Comparison of ENCODE assay signal across 11 mouse cellular contexts in genomic region chr7:70353151-70353550, GRCm38 (mm10). TPM values are rescaled to one million over a fixed set of nuclear protein-coding genes. Genes with fewer than 3 reads are reported as not detected.
DNase-seq lines count a peak whose midpoint lies in the region; ATAC-seq lines count a peak whose summit lies in the region.
"Had no signal": no experiment of that assay in that cellular context is flagged by ENCODE, and none has a peak within 500 bp of the region (broad histone marks: within the 10 kb centered on the region; RNA-seq: fewer than 3 reads in every experiment).

No protein-coding gene starts in this region.

- no peaks in the 10 kb centered on the region for H3K9me3 ChIP-seq in embryonic facial prominence, embryonic 11.5 days (replicated peaks; ENCODE audit: control insufficient read depth, low read length)
- no peaks in the 10 kb centered on the region for H3K9me3 ChIP-seq in intestine, embryonic 14.5 days (ENCODE audit: control insufficient read depth, low read length)
- no peaks in the 10 kb centered on the region for H3K9me3 ChIP-seq in midbrain, embryonic 11.5 days (ENCODE audit: control insufficient read depth, low read length)

- no peaks in the 10 kb centered on the region for H3K27me3 ChIP-seq in embryonic facial prominence, embryonic 11.5 days (ENCODE audit: control insufficient read depth, insufficient read depth, low read length)
- H3K27me3 ChIP-seq in intestine, embryonic 14.5 days (replicated peaks; ENCODE audit: control insufficient read depth, insufficient read depth, low read length): no peaks in the 10 kb centered on the region
- H3K27me3 ChIP-seq in midbrain, embryonic 11.5 days (ENCODE audit: control insufficient read depth, insufficient read depth, low read length): peaks cover 46% of the 10 kb centered on the region

- peak overlapping the region; percentile 26 for H3K4me3 ChIP-seq in embryonic facial prominence, embryonic 11.5 days (ENCODE audit: low read depth, low read length)
- H3K4me3 ChIP-seq in intestine, embryonic 14.5 days (ENCODE audit: low read depth, low read length): peak overlapping the region; percentile 56
- peak overlapping the region; percentile 64 for H3K4me3 ChIP-seq in midbrain, embryonic 11.5 days (ENCODE audit: low read depth, low read length)
- H3K4me3 ChIP-seq: myocyte had no signal

- H3K4me2 ChIP-seq in embryonic facial prominence, embryonic 11.5 days (ENCODE audit: low read depth, low read length): peak overlapping the region; percentile 37
- H3K4me2 ChIP-seq in intestine, embryonic 14.5 days (ENCODE audit: low read length): peak overlapping the region; percentile 49
- peak overlapping the region; percentile 77 for H3K4me2 ChIP-seq in midbrain, embryonic 11.5 days

- peaks cover 12% of the 10 kb centered on the region; the same call in 1 of the 2 replicates for H3K4me1 ChIP-seq in embryonic facial prominence, embryonic 11.5 days (ENCODE audit: control insufficient read depth, insufficient read depth, low read length)
- H3K4me1 ChIP-seq in intestine, embryonic 14.5 days (replicated peaks; ENCODE audit: control insufficient read depth, insufficient read depth, low read length): peaks cover 51% of the 10 kb centered on the region
- H3K4me1 ChIP-seq in midbrain, embryonic 11.5 days (ENCODE audit: control insufficient read depth, insufficient read depth, low read length): peaks cover 16% of the 10 kb centered on the region

- peak; percentile 65 for DNase-seq in heart, adult 11 months
- DNase-seq in heart, adult 18-20 months: no peak
- peak; percentile 7 for DNase-seq in embryonic facial prominence, embryonic 11.5 days (ENCODE audit: low spot score)
- DNase-seq in intestine, embryonic 14.5 days (ENCODE audit: low spot score): peak; percentile 53
- DNase-seq in midbrain, embryonic 11.5 days (ENCODE audit: low spot score, missing footprints): no peak
- no peak for DNase-seq in layer of hippocampus, postnatal 36 days
- no peak for DNase-seq in ovary, postnatal 14 days (ENCODE audit: low spot score)
- no peak for DNase-seq in left cerebral cortex, adult 18-20 months (ENCODE audit: low spot score in 2 of 2)
- DNase-seq: adrenal gland, adult 8-10 months had no signal

- ATAC-seq in embryonic facial prominence, embryonic 11.5 days (replicated peaks; ENCODE audit: insufficient number of reproducible peaks, low FRiP score, low TSS enrichment, low read depth): no peak
- ATAC-seq in intestine, embryonic 14.5 days (replicated peaks; ENCODE audit: low FRiP score, low TSS enrichment, low read depth): no peak
- no peak for ATAC-seq in midbrain, embryonic 11.5 days (ENCODE audit: low FRiP score)

- no peaks in the 10 kb centered on the region; the same call in none of the 2 replicates for H3K36me3 ChIP-seq in embryonic facial prominence, embryonic 11.5 days (replicated peaks; ENCODE audit: control insufficient read depth, insufficient read depth, low read depth, low read length)
- H3K36me3 ChIP-seq in intestine, embryonic 14.5 days (ENCODE audit: control insufficient read depth, insufficient read depth, low read length): peaks cover 35% of the 10 kb centered on the region
- H3K36me3 ChIP-seq in midbrain, embryonic 11.5 days (ENCODE audit: control insufficient read depth, insufficient read depth, low read length): no peaks in the 10 kb centered on the region; the same call in 1 of the 2 replicates

- 0 out of 2 replicates have a peak overlapping the region, but pooled peaks have one; percentile 32 for H3K27ac ChIP-seq in embryonic facial prominence, embryonic 11.5 days (replicated peaks; ENCODE audit: low read depth, low read length)
- H3K27ac ChIP-seq in intestine, embryonic 14.5 days (ENCODE audit: low read depth): peak overlapping the region; percentile 97; the same call in 1 of the 2 replicates
- H3K27ac ChIP-seq in midbrain, embryonic 11.5 days (ENCODE audit: low read depth, low read length): peak overlapping the region; percentile 61

- peak overlapping the region; percentile 50 for H3K9ac ChIP-seq in embryonic facial prominence, embryonic 11.5 days (replicated peaks; ENCODE audit: low read length)
- peak overlapping the region; percentile 85 for H3K9ac ChIP-seq in intestine, embryonic 14.5 days (ENCODE audit: low read length)
- peak overlapping the region; percentile 71 for H3K9ac ChIP-seq in midbrain, embryonic 11.5 days (ENCODE audit: low read length)

- 8% methylated on average over 4 of the region's 4 CpGs for WGBS in embryonic facial prominence, embryonic 11.5 days
- WGBS in intestine, embryonic 14.5 days: 11% methylated on average over 4 of the region's 4 CpGs
- WGBS in midbrain, embryonic 11.5 days: 4% methylated on average over 4 of the region's 4 CpGs

RNA-seq across cellular contexts. Expression of gene Nr2f2, which starts 13.4 kb away (rescaled TPM):
- total RNA-seq in heart, adult 18-20 months (2021): 10 to 100 TPM; 13.6 to 14.8 TPM
- polyA plus RNA-seq in embryonic facial prominence, embryonic 11.5 days (2014; fragmentation: Nextera tagmentation; extraction: Ambion mirVana): 106 and 114 TPM in 2 replicates
- polyA plus RNA-seq in intestine, embryonic 14.5 days (2014; fragmentation: Nextera tagmentation; extraction: Ambion mirVana): 53.7 and 56.9 TPM in 2 replicates
- 114 and 122 TPM in 2 replicates for polyA plus RNA-seq in midbrain, embryonic 11.5 days (2014; fragmentation: Nextera tagmentation; extraction: Ambion mirVana)
- total RNA-seq in layer of hippocampus, postnatal 36 days (2021): 10 to 100 TPM; 41.7 to 50.4 TPM
- 10 to 100 TPM; 35.3 to 42.7 TPM for total RNA-seq in left cerebral cortex, adult 18-20 months (2021)
- total RNA-seq: hematopoietic stem cell, adult 5-6 weeks had no signal

Comparison
In these comparisons a context has a peak if more than half of its experiments do, and no peak if none do; other contexts are left out.
1. DNase-seq: peak in heart, adult 11 months (single experiment), embryonic facial prominence, embryonic 11.5 days (single experiment) and intestine, embryonic 14.5 days (single experiment); none in heart, adult 18-20 months (0 of 2), midbrain, embryonic 11.5 days (single experiment), layer of hippocampus, postnatal 36 days (0 of 2), ovary, postnatal 14 days (single experiment) and left cerebral cortex, adult 18-20 months (0 of 2).
2. H3K27ac ChIP-seq: peak in every context shown above with its lines; median percentile 97 in intestine, embryonic 14.5 days; 61 in midbrain, embryonic 11.5 days; 32 in embryonic facial prominence, embryonic 11.5 days.
3. Peak in every context shown above with its lines, with median percentiles within 50 percentile points of each other: H3K4me2 ChIP-seq, H3K4me3 ChIP-seq and H3K9ac ChIP-seq.